8 mouse cellular contexts compared by ENCODE assay signal in the genomic region with DNA sequence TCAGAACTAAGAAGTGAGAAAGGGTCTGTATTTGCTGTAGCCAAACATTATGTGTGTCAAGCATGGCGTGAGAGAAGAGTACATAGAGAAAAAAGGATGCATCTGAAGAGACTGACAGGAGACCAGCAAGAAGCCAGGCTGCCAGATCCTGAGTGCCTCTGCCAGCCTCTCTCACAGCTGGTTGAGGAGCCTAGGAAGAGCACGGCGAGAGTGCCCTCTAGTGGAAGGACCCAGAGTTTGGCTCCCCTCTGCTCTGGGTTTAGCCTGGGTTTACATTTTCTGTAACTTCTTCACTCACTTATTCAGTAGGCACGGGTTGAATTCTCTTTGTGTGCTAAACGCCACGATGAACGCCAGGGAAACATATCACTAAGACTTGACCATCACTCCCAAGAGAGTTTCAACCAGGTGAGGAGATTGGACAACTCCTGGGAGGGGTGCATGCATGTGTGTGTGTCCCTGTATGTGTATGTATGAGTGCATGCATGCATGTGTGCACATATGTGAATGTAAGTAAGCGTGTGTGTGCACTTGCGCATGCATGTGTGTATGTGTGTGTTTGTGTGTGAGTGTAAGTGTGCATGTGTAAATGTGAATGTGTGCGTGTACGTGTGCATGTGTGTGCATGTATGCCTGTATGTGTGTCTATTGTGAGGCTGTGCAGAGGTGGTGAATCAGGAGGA. TPM values are rescaled to one million over a fixed set of nuclear protein-coding genes. Genes with fewer than 3 reads are reported as not detected.
A peak's percentile ranks its signal among the peaks of the same experiment; 100 is the strongest.
DNase-seq lines count a peak whose midpoint lies in the region; ATAC-seq and TF ChIP-seq lines count a peak whose summit lies in the region.

No protein-coding gene starts in this region.

- H3K36me3 ChIP-seq in forebrain, postnatal 0 days (ENCODE audit: insufficient read depth), result no peaks in the 10 kb centered on the region
- no peaks in the 10 kb centered on the region for H3K36me3 ChIP-seq in hindbrain, embryonic 10.5 days

- H3K4me2 ChIP-seq in forebrain, postnatal 0 days (ENCODE audit: low read depth), result no peak overlapping the region

- no peaks in the 10 kb centered on the region for H3K4me1 ChIP-seq in forebrain, postnatal 0 days (ENCODE audit: insufficient read depth)
- no peaks in the 10 kb centered on the region for H3K4me1 ChIP-seq in hindbrain, embryonic 10.5 days (replicated peaks)

- no peaks in the 10 kb centered on the region for H3K27me3 ChIP-seq in forebrain, postnatal 0 days (ENCODE audit: insufficient read depth, low read length)
- no peaks in the 10 kb centered on the region for H3K27me3 ChIP-seq in hindbrain, embryonic 10.5 days (ENCODE audit: insufficient read depth, poor library complexity, severe bottlenecking)

- ATAC-seq in forebrain, postnatal 0 days, result peak; percentile 93
- ATAC-seq in erythroid progenitor cell, adult 5-6 weeks (replicated peaks; ENCODE audit: low FRiP score, poor library complexity, severe bottlenecking), result no peak

- no peak overlapping the region for H3K9ac ChIP-seq in forebrain, postnatal 0 days

- H3K4me3 ChIP-seq in forebrain, postnatal 0 days (ENCODE audit: low read depth, low read length), result no peak overlapping the region
- no peak overlapping the region for H3K4me3 ChIP-seq in hindbrain, embryonic 10.5 days

- TF ChIP-seq CTCF in forebrain, postnatal 0 days (IDR thresholded peaks at IDR 0.05; ENCODE audit: low read depth), result peak; percentile 84

- peak; percentile 59 for DNase-seq in Muller cell, postnatal 12 days (ENCODE audit: inconsistent ontology term)
- DNase-seq in cerebellum, adult 11-12 months, result peak; percentile 23
- DNase-seq in forebrain, postnatal 0 days, result peak; percentile 87
- peak; percentile 68 for DNase-seq in hindbrain, embryonic 10.5 days (ENCODE audit: low spot score)
- peak; percentile 34 to 70 for DNase-seq in layer of hippocampus, adult 8-10 months (ENCODE audit: low spot score in 2 of 2)
- DNase-seq in lung, postnatal 25 days (ENCODE audit: low spot score), result peak; percentile 57
- DNase-seq in right cerebral cortex, adult 2 months (ENCODE audit: low spot score in 2 of 2), result peak; percentile 74 to 75

- no peaks in the 10 kb centered on the region for H3K9me3 ChIP-seq in forebrain, postnatal 0 days (ENCODE audit: low read length)
- no peaks in the 10 kb centered on the region for H3K9me3 ChIP-seq in hindbrain, embryonic 10.5 days

- no peak overlapping the region for H3K27ac ChIP-seq in forebrain, postnatal 0 days (ENCODE audit: low read depth, low read length)
- no peak overlapping the region for H3K27ac ChIP-seq in hindbrain, embryonic 10.5 days

- 45% methylated on average over 11 of the region's 11 CpGs for WGBS in forebrain, postnatal 0 days
- 46% methylated on average over 11 of the region's 11 CpGs for WGBS in hindbrain, embryonic 10.5 days

RNA-seq across cellular contexts. Expression of a gene that starts 42.4 kb away (rescaled TPM):
- total RNA-seq in forebrain, postnatal 0 days (2014; rRNA removed), result 12.7 and 14.0 TPM in 2 replicates
- polyA plus RNA-seq in forebrain, postnatal 0 days (2015; fragmentation: Nextera tagmentation; extraction: Ambion mirVana), result 7.0 and 10.1 TPM in 2 replicates
- polyA plus RNA-seq in hindbrain, embryonic 10.5 days (2016; fragmentation: Nextera tagmentation; extraction: Ambion mirVana), result 9.1 and 10.4 TPM in 2 replicates
- total RNA-seq in layer of hippocampus, adult 8-10 months (2022), result 10 to 100 TPM; 58.8 to 84.9 (median 66.0) TPM
- total RNA-seq in erythroid progenitor cell, adult 5-6 weeks (2015; ENCODE audit: low replicate concordance), result 1.8 and 5.9 TPM in 2 replicates
- 2.3 and 3.5 TPM in 2 replicates for total RNA-seq in erythroid progenitor cell, adult 5-6 weeks (2017; ENCODE audit: low replicate concordance)

Comparison
In these comparisons a context has a peak if more than half of its experiments do, and no peak if none do; other contexts are left out.
1. DNase-seq: peak in every context shown above with its lines; median percentile 87 in forebrain, postnatal 0 days; 74 in right cerebral cortex, adult 2 months; 68 in hindbrain, embryonic 10.5 days; 59 in Muller cell, postnatal 12 days; 57 in lung, postnatal 25 days; 52 in layer of hippocampus, adult 8-10 months; 23 in cerebellum, adult 11-12 months.